Mouse (Mus musculus): ENCODE results near the gene Tspan5. TPM values are rescaled to one million over a fixed set of nuclear protein-coding genes. Genes with fewer than 3 reads are reported as not detected.

The Tspan5 gene
- polyA plus RNA-seq, 1 experiment from 2014 or later: 7.4 TPM

DNA sequence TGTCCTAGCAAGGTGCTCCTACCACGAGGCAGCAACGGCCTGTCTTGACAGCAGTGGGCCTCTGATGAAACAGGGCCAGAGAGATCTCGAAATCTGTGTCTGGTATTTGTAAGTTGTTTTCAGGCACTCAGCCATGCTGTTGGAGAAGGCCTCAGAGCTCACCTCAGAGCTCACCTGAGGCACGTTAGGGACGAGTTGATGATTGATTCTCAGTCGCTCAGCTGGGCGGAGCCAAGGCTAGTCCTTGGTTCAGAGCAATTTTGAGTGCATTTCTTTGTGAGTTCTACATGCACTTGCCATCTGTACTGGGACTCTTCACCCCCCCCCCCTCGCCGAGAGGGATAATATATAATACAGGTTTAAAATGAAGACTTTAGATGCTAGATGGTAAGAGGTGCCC, 21.9 kb downstream of the Tspan5 start:
- no peaks in the 10 kb centered on the region for H3K27me3 ChIP-seq (replicated peaks; ENCODE audit: control insufficient read depth, insufficient read depth, low read length)
- no peak for ATAC-seq

GRCm38 (mm10) chr3:138764782-138765181, 22.8 kb downstream of the Tspan5 start:
- TF ChIP-seq CTCF (IDR thresholded peaks at IDR 0.05; ENCODE audit: low read depth): no peak
- no peaks in the 10 kb centered on the region for H3K4me1 ChIP-seq (replicated peaks; ENCODE audit: control insufficient read depth, insufficient read depth, low read length)
- no peak overlapping the region for H3K4me2 ChIP-seq (replicated peaks; ENCODE audit: low read depth)
- H3K36me3 ChIP-seq (ENCODE audit: control insufficient read depth, insufficient read depth): no peaks in the 10 kb centered on the region
- ATAC-seq: no peak
- no peaks in the 10 kb centered on the region for H3K27me3 ChIP-seq (replicated peaks; ENCODE audit: control insufficient read depth, insufficient read depth, low read length)
- H3K4me3 ChIP-seq (ENCODE audit: low read depth, low read length): no peak overlapping the region
- 55% methylated on average over 3 of the region's 3 CpGs for WGBS
- no peaks in the 10 kb centered on the region for H3K9me3 ChIP-seq (ENCODE audit: control insufficient read depth)
- no peak overlapping the region for H3K9ac ChIP-seq (ENCODE audit: low read depth, low read length)
- H3K27ac ChIP-seq (ENCODE audit: low read depth, low read length): no peak overlapping the region

More for the DNA sequence above, 21.9 kb downstream of the Tspan5 start:
- Histone ChIP-seq H3K4me2 (replicated peaks; ENCODE audit: low read depth) (no peak overlapping the region), H3K36me3 (ENCODE audit: control insufficient read depth, insufficient read depth) (no peaks in the 10 kb centered on the region), H3K4me3 (ENCODE audit: low read depth, low read length) (no peak overlapping the region), H3K27ac (ENCODE audit: low read depth, low read length) (no peak overlapping the region), H3K9ac (ENCODE audit: low read depth, low read length) (no peak overlapping the region), H3K4me1 (replicated peaks; ENCODE audit: control insufficient read depth, insufficient read depth, low read length) (no peaks in the 10 kb centered on the region), H3K9me3 (ENCODE audit: control insufficient read depth) (no peaks in the 10 kb centered on the region)
- no peak for TF ChIP-seq CTCF (IDR thresholded peaks at IDR 0.05; ENCODE audit: low read depth)
- 79% methylated on average over 9 of the region's 9 CpGs for WGBS

GRCm38 (mm10) chr3:138767034-138767433, 25.0 kb downstream of the Tspan5 start:
- no peak overlapping the region for H3K4me3 ChIP-seq (ENCODE audit: low read depth, low read length)
- no peak for ATAC-seq
- H3K36me3 ChIP-seq (ENCODE audit: control insufficient read depth, insufficient read depth): no peaks in the 10 kb centered on the region
- no peak for TF ChIP-seq CTCF (IDR thresholded peaks at IDR 0.05; ENCODE audit: low read depth)
- H3K4me1 ChIP-seq (replicated peaks; ENCODE audit: control insufficient read depth, insufficient read depth, low read length): no peaks in the 10 kb centered on the region
- no peak overlapping the region for H3K9ac ChIP-seq (ENCODE audit: low read depth, low read length)
- no peak overlapping the region for H3K4me2 ChIP-seq (replicated peaks; ENCODE audit: low read depth)
- WGBS: 83% methylated on average over 8 of the region's 8 CpGs
- no peaks in the 10 kb centered on the region for H3K27me3 ChIP-seq (replicated peaks; ENCODE audit: control insufficient read depth, insufficient read depth, low read length)
- H3K27ac ChIP-seq (ENCODE audit: low read depth, low read length): no peak overlapping the region
- no peaks in the 10 kb centered on the region for H3K9me3 ChIP-seq (ENCODE audit: control insufficient read depth)

- 73% methylated on average over 12 of the region's 12 CpGs for WGBS
- H3K4me3 ChIP-seq (ENCODE audit: low read depth, low read length): no peak overlapping the region
- no peak overlapping the region for H3K9ac ChIP-seq (ENCODE audit: low read depth, low read length)
- H3K9me3 ChIP-seq (ENCODE audit: control insufficient read depth): no peaks in the 10 kb centered on the region
- H3K27me3 ChIP-seq (replicated peaks; ENCODE audit: control insufficient read depth, insufficient read depth, low read length): no peaks in the 10 kb centered on the region
- H3K27ac ChIP-seq (ENCODE audit: low read depth, low read length): no peak overlapping the region
- H3K4me2 ChIP-seq (replicated peaks; ENCODE audit: low read depth): no peak overlapping the region
- no peak for ATAC-seq
- no peaks in the 10 kb centered on the region for H3K4me1 ChIP-seq (replicated peaks; ENCODE audit: control insufficient read depth, insufficient read depth, low read length)
- no peaks in the 10 kb centered on the region for H3K36me3 ChIP-seq (ENCODE audit: control insufficient read depth, insufficient read depth)
- TF ChIP-seq CTCF (IDR thresholded peaks at IDR 0.05; ENCODE audit: low read depth): no peak
Observed at GRCm38 (mm10) chr3:138768541-138769093, 26.6 kb downstream of the Tspan5 start.

GRCm38 (mm10) chr3:138770650-138771331, 28.8 kb downstream of the Tspan5 start:
- Histone ChIP-seq H3K4me3 (ENCODE audit: low read depth, low read length) (no peak overlapping the region), H3K4me1 (replicated peaks; ENCODE audit: control insufficient read depth, insufficient read depth, low read length) (no peaks in the 10 kb centered on the region), H3K36me3 (ENCODE audit: control insufficient read depth, insufficient read depth) (no peaks in the 10 kb centered on the region), H3K4me2 (replicated peaks; ENCODE audit: low read depth) (no peak overlapping the region), H3K9me3 (ENCODE audit: control insufficient read depth) (no peaks in the 10 kb centered on the region), H3K27me3 (replicated peaks; ENCODE audit: control insufficient read depth, insufficient read depth, low read length) (no peaks in the 10 kb centered on the region), H3K9ac (ENCODE audit: low read depth, low read length) (no peak overlapping the region), H3K27ac (ENCODE audit: low read depth, low read length) (no peak overlapping the region)
- no peak for ATAC-seq
- 88% methylated on average over 10 of the region's 10 CpGs for whole genome bisulfite sequencing
- TF ChIP-seq CTCF (IDR thresholded peaks at IDR 0.05; ENCODE audit: low read depth): no peak

- no peak for ATAC-seq
- no peaks in the 10 kb centered on the region for H3K36me3 ChIP-seq (ENCODE audit: control insufficient read depth, insufficient read depth)
- no peak for TF ChIP-seq CTCF (IDR thresholded peaks at IDR 0.05; ENCODE audit: low read depth)
- no peak overlapping the region for H3K4me2 ChIP-seq (replicated peaks; ENCODE audit: low read depth)
- H3K4me1 ChIP-seq (replicated peaks; ENCODE audit: control insufficient read depth, insufficient read depth, low read length): no peaks in the 10 kb centered on the region
- no peak overlapping the region for H3K9ac ChIP-seq (ENCODE audit: low read depth, low read length)
- no peaks in the 10 kb centered on the region for H3K27me3 ChIP-seq (replicated peaks; ENCODE audit: control insufficient read depth, insufficient read depth, low read length)
- H3K4me3 ChIP-seq (ENCODE audit: low read depth, low read length): no peak overlapping the region
- H3K9me3 ChIP-seq (ENCODE audit: control insufficient read depth): no peaks in the 10 kb centered on the region
- no peak overlapping the region for H3K27ac ChIP-seq (ENCODE audit: low read depth, low read length)
- 83% methylated on average over 12 of the region's 12 CpGs for WGBS
Observed at GRCm38 (mm10) chr3:138771549-138772333, 29.7 kb downstream of the Tspan5 start.

Measured in intestine, postnatal 0 days (tissue).